Mouse (Mus musculus) brain, embryonic 14.5 days (tissue): Measurements from ENCODE around the gene Runx2. TPM values are rescaled to one million over a fixed set of nuclear protein-coding genes. Genes with fewer than 3 reads are reported as not detected.

ENCODE experiments used
- DNase-seq: peaks from one replicate; pipeline ENCODE4 v3.0.0-alpha.2; 2011; ENCODE audit warnings: low read depth
- CTCF ChIP-seq: fragments of 200-500 bp; IDR thresholded peaks from 2 replicates; pipeline ENCODE4 v1.5.1; 2012; ENCODE audit warnings: inconsistent platforms, mild to moderate bottlenecking, moderate library complexity, borderline replicate concordance; ENCODE audit not compliant: insufficient read depth, insufficient read length; ENCODE audit errors: extremely low read depth
- POLR2A ChIP-seq: fragments of 200-500 bp; IDR thresholded peaks from 2 replicates; pipeline ENCODE4 v1.6.1; 2012; ENCODE audit warnings: mild to moderate bottlenecking, inconsistent platforms, borderline replicate concordance; ENCODE audit not compliant: poor library complexity, insufficient read depth, insufficient read length, severe bottlenecking; ENCODE audit errors: extremely low read depth
- polyA plus RNA-seq: library from polyadenylated mRNA; depleted of rRNA; stranded (reverse); fragments of >200 nt; gene quantifications from 2 replicates; pipeline ENCODE4 v1.2.3, GENCODE M21; 2012

The Runx2 gene
- polyA plus RNA-seq, 1 experiment: 2.6 TPM

DNA sequence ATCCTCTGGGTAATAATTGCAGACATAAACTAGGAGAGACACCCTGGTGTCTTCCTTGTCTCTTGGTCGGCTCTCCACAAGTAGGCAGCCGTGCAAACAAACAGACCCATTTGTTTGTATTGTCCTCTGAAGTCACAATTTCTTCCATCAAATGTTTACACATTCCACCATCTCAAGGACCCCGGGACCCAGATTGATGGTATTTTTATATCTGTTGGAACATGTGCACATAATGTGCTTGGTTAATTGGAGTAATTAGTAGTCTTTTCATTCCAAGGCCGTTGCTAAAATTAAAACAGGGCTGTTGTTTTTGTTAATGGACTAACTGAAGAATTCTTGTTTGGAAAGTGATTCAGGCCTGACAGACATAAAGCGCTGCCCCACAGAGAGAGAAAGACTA is 236.8 kb downstream of the Runx2 start:
- peak; percentile 19 for DNase-seq
- TF ChIP-seq POLR2A (no peak), CTCF (no peak)

DNA sequence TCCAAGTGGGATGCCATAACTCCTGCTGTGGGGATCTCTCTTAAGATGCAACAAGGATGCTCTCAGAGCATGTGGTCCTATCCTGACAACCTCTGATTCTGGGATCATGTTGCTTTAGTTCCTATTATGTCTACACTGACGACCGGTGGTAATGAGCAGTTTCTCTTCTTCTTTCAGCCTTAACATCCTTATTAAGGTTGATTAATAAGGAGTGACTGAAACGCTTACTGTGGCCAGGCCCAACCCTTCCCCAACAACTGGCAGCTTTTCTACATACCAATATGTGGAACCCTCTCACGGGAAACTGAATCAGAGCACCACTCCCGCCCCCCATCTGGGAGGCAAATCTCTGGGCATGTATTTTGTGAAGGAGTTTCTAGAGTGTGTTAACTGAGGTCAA is 243.7 kb downstream of the Runx2 start:
- no peak for DNase-seq

DNA sequence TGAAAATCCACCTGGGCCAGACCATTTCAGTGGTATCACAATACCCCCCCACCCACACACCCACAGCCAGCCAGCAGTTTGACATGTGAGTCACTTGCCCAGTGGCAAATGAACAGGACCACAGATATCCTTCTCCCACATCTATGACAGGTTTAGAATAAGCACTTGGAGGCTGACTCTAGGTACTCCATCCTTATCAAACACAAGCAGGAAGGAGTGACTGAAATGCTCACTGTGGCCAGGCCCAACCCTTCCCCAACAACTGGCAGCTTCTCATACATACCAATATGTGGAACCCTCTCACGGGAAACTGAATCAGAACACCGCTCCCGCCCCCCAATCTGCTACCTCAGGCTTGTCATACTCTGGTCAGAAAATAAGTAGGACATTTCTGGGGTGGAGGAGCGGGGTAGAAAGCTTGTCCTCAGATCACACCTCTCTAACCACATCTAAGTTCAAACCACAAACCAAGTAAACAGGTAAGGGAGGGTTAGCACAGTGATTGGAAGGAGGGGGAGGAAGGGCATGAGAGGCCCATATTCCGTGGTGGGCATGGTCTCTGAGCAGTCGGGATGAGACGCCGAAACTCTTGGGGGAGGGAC is 245.5 kb downstream of the Runx2 start:
- TF ChIP-seq CTCF (no peak), POLR2A (no peak)
- no peak for DNase-seq

More for the DNA sequence above, 243.7 kb downstream of the Runx2 start:
- no peak for TF ChIP-seq POLR2A
- TF ChIP-seq CTCF: no peak

DNA sequence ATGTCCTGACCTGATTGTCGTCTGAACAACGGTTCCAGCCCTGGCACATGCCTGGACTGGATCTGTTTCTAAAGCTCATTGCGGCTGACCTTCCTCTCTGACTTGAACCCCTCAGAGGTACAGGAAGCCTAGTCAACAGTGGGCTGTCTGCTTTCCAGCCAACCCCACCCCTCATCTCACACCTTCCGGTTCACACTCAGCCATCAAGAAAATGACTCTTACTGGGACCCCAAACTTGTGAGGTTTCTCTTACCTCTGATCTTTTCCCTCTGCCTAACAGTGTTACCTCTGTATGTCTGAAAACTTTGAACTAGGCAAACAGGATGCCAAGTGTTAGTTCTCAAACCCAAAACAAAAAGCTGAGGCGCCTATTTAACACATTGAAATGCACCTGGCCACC is 247.6 kb downstream of the Runx2 start:
- TF ChIP-seq POLR2A (no peak), CTCF (no peak)
- no peak for DNase-seq

DNA sequence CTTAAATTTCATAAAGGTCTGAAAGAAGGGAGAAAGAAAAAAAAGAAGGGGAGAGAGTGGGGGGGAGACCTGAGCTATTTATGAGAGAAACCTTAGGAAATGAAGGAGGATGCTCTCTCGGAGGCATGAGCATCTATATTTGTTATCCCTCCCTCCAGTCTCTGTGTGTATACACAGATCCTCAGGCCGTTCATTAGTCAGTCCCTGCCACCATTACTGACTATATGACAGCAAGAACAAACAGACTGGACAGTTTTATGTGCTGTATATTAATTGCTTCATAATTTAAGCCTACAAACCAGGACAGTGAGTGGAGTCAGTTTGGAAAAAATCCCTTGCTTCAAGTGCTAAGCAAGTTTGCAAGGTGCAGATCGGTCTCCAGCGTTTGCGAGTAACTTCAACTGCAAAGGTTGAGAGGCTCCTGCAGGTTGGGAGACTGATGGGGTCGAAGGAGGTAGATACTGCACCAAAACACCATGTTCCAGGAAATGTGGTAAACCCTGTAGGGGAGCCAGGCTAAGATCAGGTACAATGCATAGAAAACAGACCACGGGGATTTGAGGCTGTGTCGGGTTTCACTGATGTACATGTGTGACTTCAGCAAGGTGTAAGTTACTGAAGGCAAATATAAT is 248.6 kb downstream of the Runx2 start:
- TF ChIP-seq POLR2A (no peak), CTCF (no peak)
- DNase-seq: no peak

DNA sequence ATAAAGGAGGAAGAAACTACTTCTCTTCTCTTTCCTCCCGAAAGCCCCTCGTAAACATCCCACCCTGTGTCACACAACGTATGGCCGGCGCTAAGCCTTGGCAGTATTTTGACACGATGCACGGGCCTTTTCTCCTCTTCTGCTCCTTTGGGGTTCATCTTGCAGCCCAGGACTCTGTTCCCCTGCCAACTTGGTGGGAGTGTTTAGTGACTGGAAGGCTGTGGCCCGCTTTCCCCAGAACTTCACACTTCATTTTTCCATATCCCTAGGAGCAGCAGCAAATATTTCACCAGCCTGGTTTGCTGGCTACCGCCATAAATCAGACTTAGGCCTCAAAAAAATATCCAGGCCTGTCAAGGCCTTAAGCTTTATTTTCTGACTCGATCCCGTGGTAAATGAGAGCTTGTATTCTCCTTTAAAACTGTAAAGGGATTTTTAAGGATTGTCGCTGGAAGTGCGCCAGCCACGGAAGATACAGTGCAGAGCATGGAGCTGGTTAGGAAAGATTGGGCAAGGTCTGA is 249.2 kb downstream of the Runx2 start:
- TF ChIP-seq POLR2A (no peak), CTCF (no peak)
- DNase-seq: peak; percentile 23

DNA sequence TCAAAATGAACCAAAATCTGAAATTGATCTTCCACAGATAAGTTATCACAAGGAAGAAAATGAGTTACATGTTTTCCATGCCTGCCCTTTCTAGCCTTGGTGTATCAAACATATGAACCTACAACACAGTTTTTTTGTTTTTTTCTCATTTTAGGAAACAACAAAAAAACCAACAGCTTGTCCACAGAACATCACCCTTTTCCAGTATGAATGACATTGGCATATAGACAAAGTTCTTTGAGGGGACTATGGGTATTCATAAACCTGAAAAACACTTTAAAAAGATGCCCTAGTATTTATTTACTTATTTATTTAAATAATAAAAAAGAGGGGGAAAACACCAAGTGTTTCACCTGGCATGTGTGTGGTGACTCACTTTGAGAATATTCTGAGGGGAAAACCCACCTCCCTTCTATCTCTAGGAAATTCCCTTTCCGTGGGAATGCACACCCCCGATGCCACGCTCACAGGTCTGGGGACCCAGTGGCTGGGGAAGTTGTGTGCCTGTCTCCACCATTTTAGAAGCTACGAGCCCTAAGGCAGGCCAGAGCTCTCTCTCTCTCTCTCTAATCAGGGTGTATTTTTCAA is 249.9 kb downstream of the Runx2 start:
- TF ChIP-seq POLR2A (no peak), CTCF (no peak)
- no peak for DNase-seq

DNA sequence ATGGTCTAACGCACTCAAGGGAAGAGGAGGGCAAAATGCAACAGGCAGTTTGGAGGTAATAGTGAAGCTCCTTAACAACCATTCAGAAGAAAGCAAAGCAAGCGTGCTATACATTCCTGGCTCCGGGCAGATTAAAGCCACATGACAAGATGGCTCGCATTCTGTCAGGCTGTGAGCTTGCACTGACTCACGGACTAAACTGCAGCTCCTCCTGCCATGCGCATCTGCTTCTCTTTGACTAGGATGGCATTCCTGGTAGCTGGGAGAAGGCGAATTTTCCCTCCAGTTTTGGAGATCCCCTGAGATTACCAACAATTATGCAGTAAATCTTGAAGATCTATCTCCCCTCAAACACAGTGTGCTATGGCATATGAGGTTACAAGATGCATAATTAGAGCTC is 254.6 kb downstream of the Runx2 start:
- peak; percentile 19 for DNase-seq
- TF ChIP-seq CTCF: no peak
- no peak for TF ChIP-seq POLR2A

DNA sequence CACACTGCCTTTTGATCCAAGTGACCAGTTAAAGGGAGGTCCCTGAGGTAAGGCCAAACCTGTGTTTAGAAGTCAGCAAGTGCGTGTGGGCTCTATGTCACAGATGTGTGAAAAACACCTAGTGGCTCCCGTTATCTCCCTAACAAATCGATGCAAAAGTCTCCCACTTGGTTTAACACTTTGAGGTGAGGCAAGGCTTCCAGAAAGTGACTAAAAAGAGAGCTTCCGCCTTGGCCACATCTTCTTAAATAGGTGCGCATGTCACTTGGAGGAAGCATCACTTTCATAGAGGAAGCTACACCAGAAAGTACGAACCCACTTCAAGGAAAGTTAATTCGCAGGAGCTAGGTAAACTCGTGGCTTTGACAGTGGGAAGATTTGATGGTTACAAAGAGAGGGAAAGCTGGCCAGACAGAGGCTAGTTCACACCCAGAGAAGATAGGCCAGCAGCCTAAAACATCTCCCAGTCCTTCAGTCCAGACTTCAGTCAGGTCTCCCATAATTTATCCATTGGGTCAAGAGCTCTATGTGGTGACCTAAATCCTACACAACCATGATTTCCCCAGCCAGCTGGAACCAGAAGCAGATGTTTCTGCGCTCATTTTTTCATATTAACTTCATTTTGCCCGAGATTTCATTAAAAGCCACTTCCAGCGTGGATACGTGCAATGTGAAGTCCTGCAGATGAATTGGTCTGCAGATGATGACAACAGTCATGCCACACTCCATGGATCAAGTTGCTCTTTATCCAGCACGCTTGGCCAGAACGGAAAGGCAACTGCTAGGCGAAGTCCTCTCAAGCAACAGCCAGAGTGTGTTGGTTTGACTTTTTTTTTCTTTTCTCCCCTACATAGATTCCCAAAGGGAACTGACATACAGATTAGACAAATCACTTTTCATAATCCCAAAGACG is 257.1 kb downstream of the Runx2 start:
- no peak for TF ChIP-seq POLR2A
- TF ChIP-seq CTCF: no peak
- no peak for DNase-seq

DNA sequence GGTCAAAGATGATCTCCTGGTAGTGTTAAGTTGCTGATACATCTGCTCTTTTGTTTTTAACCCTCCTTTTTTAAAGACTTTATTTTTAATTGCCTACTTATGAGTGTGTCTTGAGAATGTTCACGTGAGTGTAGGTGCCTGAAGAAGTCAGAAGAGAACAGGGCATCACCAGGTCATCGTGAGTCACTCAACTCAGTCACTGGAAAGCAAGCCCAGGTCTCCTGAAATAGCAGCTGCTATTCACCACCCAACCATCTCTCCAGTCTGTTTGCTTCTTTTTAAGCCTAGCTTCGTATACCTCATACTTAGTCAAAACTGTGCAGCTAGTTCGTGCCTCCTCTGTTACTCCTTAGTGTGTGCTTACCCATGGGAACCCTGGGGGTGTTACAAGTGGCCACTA is 259.7 kb downstream of the Runx2 start:
- no peak for DNase-seq
- TF ChIP-seq POLR2A: no peak
- no peak for TF ChIP-seq CTCF

DNA sequence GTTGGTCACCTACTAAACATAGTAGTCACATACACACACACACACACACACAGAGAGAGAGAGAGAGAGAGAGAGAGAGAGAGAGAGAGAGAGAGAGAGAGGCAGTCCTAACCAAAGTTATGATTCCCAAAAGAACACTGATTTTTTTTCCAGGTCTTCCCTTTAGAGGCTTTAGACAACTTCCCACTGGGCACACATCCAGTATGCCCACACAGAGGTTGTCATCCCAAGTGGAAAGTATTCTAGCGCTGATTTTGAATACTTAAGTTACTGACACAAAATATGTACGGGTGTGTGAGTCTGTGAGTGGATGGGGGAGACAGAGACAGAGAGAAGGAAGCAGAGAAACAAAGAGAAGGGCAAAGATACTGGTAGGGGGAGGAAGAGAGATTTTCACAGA is 265.0 kb downstream of the Runx2 start:
- DNase-seq: no peak
- TF ChIP-seq CTCF: no peak
- no peak for TF ChIP-seq POLR2A
